Mouse (Mus musculus) liver, postnatal 0 days (tissue): ENCODE measurements at regions not wholly inside any gene's neighbourhood (a gene's known extent, or its start where the extent isn't known, plus 50 kb on each side); places are given as distances from the start of the nearest gene placed in this dataset.

Source experiments
- CTCF ChIP-seq: sonication (generic); IDR thresholded peaks from 2 replicates; pipeline ENCODE4 v1.5.1; 2016; ENCODE audit warnings: antibody characterized with exemption, low read depth
- EP300 ChIP-seq: IDR thresholded peaks from 2 replicates; pipeline ENCODE4 v1.6.1; 2016; ENCODE audit warnings: antibody characterized with exemption, low read depth, mild to moderate bottlenecking

DNA sequence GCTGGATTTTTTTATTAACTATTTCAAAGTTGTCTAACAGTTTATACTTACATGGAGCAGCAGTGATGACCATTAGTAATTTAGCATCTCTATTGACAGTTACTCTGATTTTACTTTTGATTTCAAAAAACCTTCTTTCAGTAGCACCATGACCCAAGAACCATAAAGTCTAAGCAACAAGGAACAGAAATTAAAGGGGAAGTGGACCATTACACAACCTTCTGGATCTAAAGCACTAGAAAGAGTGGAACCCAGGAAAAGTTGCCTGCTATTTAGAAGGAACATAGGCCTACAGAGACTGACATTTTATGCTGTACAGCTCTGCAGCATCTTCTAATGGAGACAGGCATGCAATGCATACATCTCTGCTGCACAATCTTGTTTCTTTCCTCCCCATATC, 56.0 kb upstream of the Il15 start:
- TF ChIP-seq CTCF (no peak), EP300 (no peak)
